Mouse (Mus musculus) midbrain, postnatal 0 days (tissue): ENCODE data around the gene Plpp4. TPM values are rescaled to one million over a fixed set of nuclear protein-coding genes. Genes with fewer than 3 reads are reported as not detected.

Experiments used
- ATAC-seq: fragments of 200-750 bp; cut with Nextera tagmentation; 2 replicates; pipeline ENCODE4 v1.8.0; 2017; ENCODE audit warnings: moderate number of reproducible peaks, mild to moderate bottlenecking, moderate TSS enrichment, moderate library complexity; ENCODE audit not compliant: low FRiP score
- DNase-seq: peaks from one replicate; pipeline ENCODE4 v3.0.0-alpha.2; 2015; ENCODE audit warnings: low spot score
- H3K27ac ChIP-seq: fragments of 300-500 bp; sonication (generic); 2 replicates; pipeline ENCODE4 v1.5.1; 2014; ENCODE audit warnings: low read depth, mild to moderate bottlenecking, low read length, mixed read lengths
- H3K27me3 ChIP-seq: fragments of 300-500 bp; sonication (generic); 2 replicates; pipeline ENCODE4 v1.6.1; 2014; ENCODE audit warnings: low read length, control low read depth, mixed read lengths; ENCODE audit not compliant: insufficient read depth
- H3K36me3 ChIP-seq: fragments of 300-500 bp; sonication (generic); 2 replicates; pipeline ENCODE4 v1.6.1; 2014; ENCODE audit warnings: low read length, control low read depth, mixed read lengths; ENCODE audit not compliant: insufficient read depth
- H3K4me1 ChIP-seq: fragments of 300-500 bp; sonication (generic); 2 replicates; pipeline ENCODE4 v1.6.1; 2014; ENCODE audit warnings: mild to moderate bottlenecking, control low read depth, antibody characterized with exemption, low read length, mixed read lengths; ENCODE audit not compliant: insufficient read depth
- H3K4me2 ChIP-seq: fragments of 300-500 bp; sonication (generic); 2 replicates; pipeline ENCODE4 v1.6.1; 2014; ENCODE audit warnings: low read depth, mild to moderate bottlenecking, low read length, mixed read lengths; ENCODE audit not compliant: poor library complexity, severe bottlenecking
- H3K4me3 ChIP-seq: fragments of 300-500 bp; sonication (generic); 2 replicates; pipeline ENCODE4 v1.5.1; 2014; ENCODE audit warnings: low read depth, mild to moderate bottlenecking, low read length, moderate library complexity
- H3K9ac ChIP-seq: fragments of 300-500 bp; sonication (generic); replicated peaks from 2 replicates; pipeline ENCODE4 v1.6.1; 2014; ENCODE audit warnings: mild to moderate bottlenecking, low read length, moderate library complexity, mixed read lengths; ENCODE audit not compliant: poor library complexity, severe bottlenecking
- H3K9me3 ChIP-seq: fragments of 300-500 bp; sonication (generic); 2 replicates; pipeline ENCODE4 v1.6.1; 2016; ENCODE audit warnings: low read length, control low read depth
- CTCF ChIP-seq: IDR thresholded peaks from 2 replicates; pipeline ENCODE4 v1.5.1; 2016; ENCODE audit warnings: antibody characterized with exemption, mild to moderate bottlenecking
- WGBS: fragments of 180-500 bp; shearing (Covaris S2); extraction: QIAGEN DNeasy Blood & Tissue Kit; methylation state at CpG from one replicate; pipeline ENCODE4 v1.1.7; 2014; 5-methylcytosine and 5-hydroxymethylcytosine counted together
- polyA plus RNA-seq: library from polyadenylated mRNA; unstranded; fragments of >200 nt; fragmentation: Nextera tagmentation; extraction: Ambion mirVana; gene quantifications from 2 replicates; pipeline ENCODE4 v1.2.1, GENCODE M21; 2015
- total RNA-seq: library from RNA; depleted of rRNA; stranded (reverse); fragments of >200 nt; gene quantifications from 2 replicates; pipeline ENCODE4 v1.2.3, GENCODE M21; 2014

Gene Plpp4
- total and polyA plus RNA-seq, 2 experiments from 2014 or later = 12.7 to 25.0 TPM

- no peak overlapping the region for H3K4me3 ChIP-seq
- no peak for ATAC-seq
- no peaks in the 10 kb centered on the region for H3K9me3 ChIP-seq
- TF ChIP-seq CTCF = peak; percentile 85
- H3K9ac ChIP-seq = no peak overlapping the region
- no peaks in the 10 kb centered on the region for H3K36me3 ChIP-seq
- H3K4me2 ChIP-seq = no peak overlapping the region
- H3K4me1 ChIP-seq = no peaks in the 10 kb centered on the region
- WGBS = 52% methylated on average over 2 of the region's 2 CpGs
- H3K27ac ChIP-seq = no peak overlapping the region
- H3K27me3 ChIP-seq = no peaks in the 10 kb centered on the region
- peak; percentile 75 for DNase-seq
Observed at GRCm38 (mm10) chr7:129235410-129235809, 21.4 kb upstream of the Plpp4 start.

- DNase-seq (no peak), ATAC-seq (no peak)
- TF ChIP-seq CTCF = no peak
Observed at GRCm38 (mm10) chr7:129235995-129236394, 20.8 kb upstream of the Plpp4 start.

GRCm38 (mm10) chr7:129250981-129251380 lies 5.8 kb upstream of the Plpp4 start:
- no peaks in the 10 kb centered on the region for H3K36me3 ChIP-seq
- ATAC-seq = no peak
- no peak for TF ChIP-seq CTCF
- H3K9me3 ChIP-seq = no peaks in the 10 kb centered on the region
- H3K27me3 ChIP-seq = peaks cover 5% of the 10 kb centered on the region; the same call in 1 of the 2 replicates
- no peak overlapping the region for H3K9ac ChIP-seq
- no peak overlapping the region for H3K27ac ChIP-seq
- no peak overlapping the region for H3K4me3 ChIP-seq
- no peak for DNase-seq
- no peaks in the 10 kb centered on the region for H3K4me1 ChIP-seq
- no peak overlapping the region for H3K4me2 ChIP-seq

More at GRCm38 (mm10) chr7:129235995-129236394, 20.8 kb upstream of the Plpp4 start:
- no peak overlapping the region for H3K27ac ChIP-seq
- no peaks in the 10 kb centered on the region for H3K27me3 ChIP-seq
- no peaks in the 10 kb centered on the region for H3K4me1 ChIP-seq
- WGBS = 70% methylated on average over 5 of the region's 5 CpGs
- no peak overlapping the region for H3K4me2 ChIP-seq
- no peaks in the 10 kb centered on the region for H3K9me3 ChIP-seq
- no peaks in the 10 kb centered on the region for H3K36me3 ChIP-seq
- H3K4me3 ChIP-seq = no peak overlapping the region
- no peak overlapping the region for H3K9ac ChIP-seq

GRCm38 (mm10) chr7:129253406-129253805 lies 3.4 kb upstream of the Plpp4 start:
- Histone ChIP-seq H3K36me3 (no peaks in the 10 kb centered on the region), H3K4me1 (0 out of 2 replicates have a peak, but pooled peaks cover 3% of the 10 kb centered on the region), H3K9me3 (no peaks in the 10 kb centered on the region), H3K4me3 (no peak overlapping the region), H3K9ac (no peak overlapping the region), H3K27ac (no peak overlapping the region), H3K4me2 (no peak overlapping the region), H3K27me3 (peaks cover 5% of the 10 kb centered on the region; the same call in 1 of the 2 replicates)
- DNase-seq (no peak), ATAC-seq (no peak)
- WGBS = 87% methylated on average over 6 of the region's 6 CpGs
- TF ChIP-seq CTCF = no peak

- 74% methylated on average over 1 of the region's 1 CpGs for WGBS
- H3K9me3 ChIP-seq = no peaks in the 10 kb centered on the region
- no peak for TF ChIP-seq CTCF
Observed at GRCm38 (mm10) chr7:129254126-129254525, 2.7 kb upstream of the Plpp4 start.

GRCm38 (mm10) chr7:129255406-129255805 lies 1.4 kb upstream of the Plpp4 start:
- 94% methylated on average over 6 of the region's 6 CpGs for WGBS
- H3K9ac ChIP-seq = no peak overlapping the region
- no peak overlapping the region for H3K4me2 ChIP-seq
- no peak for ATAC-seq
- DNase-seq = no peak
- no peak for TF ChIP-seq CTCF
- peaks cover 5% of the 10 kb centered on the region; the same call in 1 of the 2 replicates for H3K27me3 ChIP-seq
- H3K4me3 ChIP-seq = no peak overlapping the region
- H3K4me1 ChIP-seq = 0 out of 2 replicates have a peak, but pooled peaks cover 3% of the 10 kb centered on the region
- no peak overlapping the region for H3K27ac ChIP-seq
- no peaks in the 10 kb centered on the region for H3K9me3 ChIP-seq
- H3K36me3 ChIP-seq = no peaks in the 10 kb centered on the region

More at GRCm38 (mm10) chr7:129254126-129254525, 2.7 kb upstream of the Plpp4 start:
- H3K36me3 ChIP-seq = no peaks in the 10 kb centered on the region
- H3K4me2 ChIP-seq = no peak overlapping the region
- H3K27me3 ChIP-seq = peaks cover 5% of the 10 kb centered on the region; the same call in 1 of the 2 replicates
- no peak overlapping the region for H3K27ac ChIP-seq
- ATAC-seq (no peak), DNase-seq (no peak)
- 0 out of 2 replicates have a peak, but pooled peaks cover 3% of the 10 kb centered on the region for H3K4me1 ChIP-seq
- no peak overlapping the region for H3K9ac ChIP-seq
- H3K4me3 ChIP-seq = no peak overlapping the region
